Mouse (Mus musculus): ENCODE results near the gene Git1.

DNA sequence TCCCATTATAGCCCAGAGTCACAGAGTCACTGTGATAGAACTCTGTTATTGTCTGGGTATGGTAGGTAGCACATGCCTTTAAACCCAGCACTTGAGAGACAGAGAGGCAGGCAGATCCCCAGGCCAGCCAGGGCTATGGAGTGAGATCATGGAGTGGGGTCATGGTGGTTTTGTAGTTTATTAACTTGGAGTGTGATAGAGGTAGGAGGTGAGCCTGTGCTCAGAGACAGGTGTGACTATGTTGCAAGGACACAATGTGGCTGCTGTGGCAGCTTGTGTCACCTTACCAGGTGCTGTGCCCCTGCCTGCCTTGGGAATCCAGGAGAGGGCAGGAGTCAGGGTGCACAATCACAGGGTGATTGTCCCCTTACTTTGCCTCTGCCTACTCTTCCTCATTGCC lies 2.1 kb downstream of the Git1 start:
- no peak for TF ChIP-seq CTCF (IDR thresholded peaks at IDR 0.05; ENCODE audit: extremely low read depth, insufficient read depth, insufficient read length, insufficient replicate concordance)
- TF ChIP-seq POLR2A (IDR thresholded peaks at IDR 0.05; ENCODE audit: low read depth, low read length): no peak
